Mouse (Mus musculus): Measurements from ENCODE around the gene Olfr1378. TPM values are rescaled to one million over a fixed set of nuclear protein-coding genes. Genes with fewer than 3 reads are reported as not detected.

Olfr1378 gene
- polyA plus RNA-seq (2015; fragmentation: Nextera tagmentation; extraction: Ambion mirVana): not detected in 2 replicates

GRCm38 (mm10) chr11:50966230-50966629, at the start of gene Olfr1378:
Gene Olfr1378, plus strand, starts transcription at chr11:50966530.

GRCm38 (mm10) chr11:50931451-50931866, 34.9 kb upstream of the Olfr1378 start, which contains the start of gene Zfp354b:
Gene Zfp354b, minus strand, starts transcription at chr11:50931633.

GRCm38 (mm10) chr11:50943506-50943905, 22.8 kb upstream of the Olfr1378 start, which contains the start of gene 4933414I15Rik:
Gene 4933414I15Rik, minus strand, starts transcription at chr11:50943765.

GRCm38 (mm10) chr11:50953665-50954064, 12.7 kb upstream of the Olfr1378 start, which contains the start of gene Prop1:
Gene Prop1, minus strand, starts transcription at chr11:50953765.

GRCm38 (mm10) chr11:50981667-50982066, 15.3 kb downstream of the Olfr1378 start, which contains the start of gene Olfr1377:
Gene Olfr1377, plus strand, starts transcription at chr11:50981967.

GRCm38 (mm10) chr11:51003296-51003695, 37.0 kb downstream of the Olfr1378 start, which contains the start of gene Olfr51:
Gene Olfr51, plus strand, starts transcription at chr11:51003596.

GRCm38 (mm10) chr11:51013936-51014335, 47.6 kb downstream of the Olfr1378 start, which contains the start of gene Olfr54:
Gene Olfr54, plus strand, starts transcription at chr11:51014236.

Other genes with a start within 250 kb of the Olfr1378 start
- 7.7 and 7.9 TPM in 2 replicates for gene Zfp354c, start 138.8 kb upstream of the Olfr1378 start, polyA plus RNA-seq (2015; fragmentation: Nextera tagmentation; extraction: Ambion mirVana)
- 0.63 and 0.91 TPM in 2 replicates for gene Zfp879, start 125.0 kb upstream of the Olfr1378 start, polyA plus RNA-seq (2015; fragmentation: Nextera tagmentation; extraction: Ambion mirVana)
- not detected in 2 replicates for gene Grm6, start 115.8 kb upstream of the Olfr1378 start, polyA plus RNA-seq (2015; fragmentation: Nextera tagmentation; extraction: Ambion mirVana)
- gene Zfp454, start 78.9 kb upstream of the Olfr1378 start, polyA plus RNA-seq (2015; fragmentation: Nextera tagmentation; extraction: Ambion mirVana): 1.4 and 2.1 TPM in 2 replicates
- 2.6 and 4.4 TPM in 2 replicates for gene Zfp2, start 50.4 kb upstream of the Olfr1378 start, polyA plus RNA-seq (2015; fragmentation: Nextera tagmentation; extraction: Ambion mirVana)
- gene Zfp354b, start 34.9 kb upstream of the Olfr1378 start, polyA plus RNA-seq (2015; fragmentation: Nextera tagmentation; extraction: Ambion mirVana): 1.0 and 1.2 TPM in 2 replicates
- not detected in 2 replicates for gene 4933414I15Rik, start 22.8 kb upstream of the Olfr1378 start, polyA plus RNA-seq (2015; fragmentation: Nextera tagmentation; extraction: Ambion mirVana)
- not detected in 2 replicates for gene Prop1, start 12.8 kb upstream of the Olfr1378 start, polyA plus RNA-seq (2015; fragmentation: Nextera tagmentation; extraction: Ambion mirVana)
- gene Olfr1377, start 15.4 kb downstream of the Olfr1378 start, polyA plus RNA-seq (2015; fragmentation: Nextera tagmentation; extraction: Ambion mirVana): not detected in 2 replicates
- gene Olfr51, start 37.1 kb downstream of the Olfr1378 start, polyA plus RNA-seq (2015; fragmentation: Nextera tagmentation; extraction: Ambion mirVana): not detected in 2 replicates
- not detected in 2 replicates for gene Olfr54, start 47.7 kb downstream of the Olfr1378 start, polyA plus RNA-seq (2015; fragmentation: Nextera tagmentation; extraction: Ambion mirVana)
- gene Olfr1375, start 81.6 kb downstream of the Olfr1378 start, polyA plus RNA-seq (2015; fragmentation: Nextera tagmentation; extraction: Ambion mirVana): not detected in 2 replicates
- gene Zfp354a, start 92.7 kb downstream of the Olfr1378 start, polyA plus RNA-seq (2015; fragmentation: Nextera tagmentation; extraction: Ambion mirVana): 4.1 TPM in 2 replicates

Measured in skeletal muscle tissue, postnatal 0 days (tissue).